Mouse (Mus musculus): Measurements from ENCODE around the gene Meioc.

Meioc gene

GRCm38 (mm10) chr11:102663416-102663815, at the start of gene Meioc:
TSS of gene Meioc (plus strand) at chr11:102663716.
- DNase-seq (ENCODE audit: low spot score), result no peak

GRCm38 (mm10) chr11:102619449-102619848, 44.1 kb upstream of the Meioc start:
- no peak for DNase-seq (ENCODE audit: low spot score)

- no peak for DNase-seq (ENCODE audit: low spot score)
These were observed 39.4 kb upstream of the Meioc start for GRCm38 (mm10) chr11:102623876-102624789.

GRCm38 (mm10) chr11:102624888-102625407, 38.6 kb upstream of the Meioc start:
- no peak for DNase-seq (ENCODE audit: low spot score)

GRCm38 (mm10) chr11:102627171-102627931, 36.2 kb upstream of the Meioc start:
- no peak for DNase-seq (ENCODE audit: low spot score)

GRCm38 (mm10) chr11:102628529-102628928, 35.0 kb upstream of the Meioc start:
- DNase-seq (ENCODE audit: low spot score), result no peak

- no peak for DNase-seq (ENCODE audit: low spot score)
These were observed 34.1 kb upstream of the Meioc start for GRCm38 (mm10) chr11:102629375-102629774.

GRCm38 (mm10) chr11:102630731-102631130, 32.8 kb upstream of the Meioc start:
- no peak for DNase-seq (ENCODE audit: low spot score)

GRCm38 (mm10) chr11:102631203-102631602, 32.3 kb upstream of the Meioc start:
- DNase-seq (ENCODE audit: low spot score), result no peak

- DNase-seq (ENCODE audit: low spot score), result no peak
These were observed 30.8 kb upstream of the Meioc start for GRCm38 (mm10) chr11:102632725-102633124.

GRCm38 (mm10) chr11:102633379-102633778, 30.1 kb upstream of the Meioc start:
- DNase-seq (ENCODE audit: low spot score), result no peak

GRCm38 (mm10) chr11:102636887-102637286, 26.6 kb upstream of the Meioc start:
- DNase-seq (ENCODE audit: low spot score), result no peak

- DNase-seq (ENCODE audit: low spot score), result no peak
These were observed 19.6 kb upstream of the Meioc start for GRCm38 (mm10) chr11:102643891-102644382.

- DNase-seq (ENCODE audit: low spot score), result no peak
These were observed 17.3 kb upstream of the Meioc start for GRCm38 (mm10) chr11:102646226-102646625.

GRCm38 (mm10) chr11:102647885-102648284, 15.6 kb upstream of the Meioc start:
- no peak for DNase-seq (ENCODE audit: low spot score)

- peak; percentile 45 for DNase-seq (ENCODE audit: low spot score)
These were observed 12.1 kb upstream of the Meioc start for GRCm38 (mm10) chr11:102651381-102651780.

- peak; percentile 10 for DNase-seq (ENCODE audit: low spot score)
These were observed 10.7 kb upstream of the Meioc start for GRCm38 (mm10) chr11:102652844-102653243.

- DNase-seq (ENCODE audit: low spot score), result no peak
These were observed 7.6 kb upstream of the Meioc start for GRCm38 (mm10) chr11:102655888-102656287.

GRCm38 (mm10) chr11:102656326-102656926, 7.1 kb upstream of the Meioc start:
- no peak for DNase-seq (ENCODE audit: low spot score)

GRCm38 (mm10) chr11:102656931-102657330, 6.6 kb upstream of the Meioc start:
- DNase-seq (ENCODE audit: low spot score), result no peak

GRCm38 (mm10) chr11:102665151-102665550, 1.6 kb downstream of the Meioc start:
- DNase-seq (ENCODE audit: low spot score), result no peak
